Mouse (Mus musculus) kidney, adult 2 months (tissue): ENCODE measurements around the gene Osm.

Experiments used
- CTCF ChIP-seq: fragments of 200-500 bp; conservative IDR thresholded peaks from 2 replicates; pipeline ENCODE4 v1.5.1; 2011; ENCODE audit warnings: low read depth, mild to moderate bottlenecking, control low read depth, low read length, moderate library complexity, mixed read lengths; ENCODE audit not compliant: insufficient read depth, insufficient read length
- POLR2A ChIP-seq: fragments of 200-500 bp; IDR thresholded peaks from one replicate; pipeline ENCODE4 v1.6.1; 2011; ENCODE audit warnings: low read depth, low read length, control low read depth

DNA sequence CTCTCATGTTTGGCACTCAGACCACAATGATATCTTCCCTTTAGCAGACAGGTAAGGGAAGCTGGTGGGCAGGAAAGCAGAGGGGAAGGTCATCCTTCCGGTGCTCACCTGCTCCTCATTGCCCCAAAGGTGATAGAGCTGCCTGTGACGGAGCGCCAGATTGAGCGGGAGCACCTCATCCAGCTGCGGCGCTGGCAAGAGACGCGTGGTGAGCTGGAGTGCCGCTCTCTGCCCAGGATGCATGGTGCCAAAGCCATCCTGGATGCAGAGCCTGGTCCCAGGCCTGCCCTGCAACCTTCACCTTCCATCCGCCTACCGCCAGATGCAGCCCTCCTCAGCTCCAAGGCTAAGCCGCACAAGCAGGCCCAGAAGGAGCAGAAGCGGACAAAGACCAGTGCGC is 21.6 kb upstream of the Osm start:
- no peak for TF ChIP-seq POLR2A
- no peak for TF ChIP-seq CTCF
